Mouse (Mus musculus): ENCODE data around the gene Dscaml1.
A peak's percentile ranks its signal among the peaks of the same experiment; 100 is the strongest.
"Not testable (repeated sequence)": the region's sequence is repeated elsewhere in the genome, so short reads cannot be mapped to it uniquely, and the experiment has no call there.

Gene Dscaml1

DNA sequence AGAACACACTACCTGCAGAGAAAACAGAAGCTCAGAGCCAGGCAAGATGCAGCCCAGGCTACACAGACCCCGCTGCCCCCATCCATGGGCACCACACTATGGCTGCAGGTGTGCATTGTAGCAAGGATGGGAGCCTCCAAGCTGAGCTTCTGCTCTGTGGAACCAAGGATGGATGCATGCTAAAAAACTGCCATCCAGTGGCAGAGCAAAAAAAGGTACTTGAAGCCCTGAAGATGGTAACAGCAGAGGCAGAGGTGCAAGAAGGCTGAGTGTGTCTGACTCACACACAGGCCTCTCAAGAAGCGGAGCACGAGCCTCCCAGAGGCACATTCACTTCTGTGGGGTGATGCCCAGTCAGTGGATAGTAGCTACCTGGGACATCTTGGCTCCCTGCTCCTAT lies 276.8 kb downstream of the Dscaml1 start:
- DNase-seq, result no peak

DNA sequence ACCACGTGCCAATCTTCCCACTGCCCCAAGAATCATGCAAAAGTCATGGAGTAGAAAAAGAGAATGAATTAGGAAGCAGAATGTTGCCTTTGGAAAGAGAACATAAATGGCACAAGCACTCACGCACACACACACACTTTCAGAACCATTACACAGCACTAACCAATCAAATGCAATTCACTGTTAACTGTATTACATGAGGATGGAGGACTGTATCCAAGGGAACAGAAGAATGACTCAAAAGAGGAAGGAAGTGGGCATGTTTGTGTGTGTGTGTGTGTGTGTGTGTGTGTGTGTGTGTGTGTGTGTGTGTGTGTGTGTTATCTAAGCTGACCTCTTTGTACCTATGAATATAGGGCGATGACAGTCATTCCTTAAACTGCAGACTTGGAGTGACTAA lies 278.0 kb downstream of the Dscaml1 start:
- DNase-seq, result no peak

DNA sequence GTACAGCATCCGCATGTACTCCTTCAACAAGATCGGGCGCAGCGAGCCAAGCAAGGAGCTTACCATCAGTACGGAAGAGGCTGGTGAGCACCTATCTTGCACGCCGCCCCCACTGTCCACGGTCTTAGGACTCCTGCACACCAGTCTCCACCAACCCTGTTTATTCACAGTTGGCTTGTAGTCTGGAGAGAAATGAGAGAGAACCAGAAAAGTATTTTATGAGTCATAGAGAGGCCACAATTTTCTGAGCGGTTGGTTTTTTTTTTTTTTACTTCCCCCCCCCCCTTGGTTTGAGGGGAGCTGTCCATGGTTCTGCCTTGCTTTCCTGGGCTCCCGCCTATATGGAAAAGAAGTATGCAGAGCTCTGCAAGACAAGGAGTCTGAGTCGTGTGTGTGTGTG lies 283.9 kb downstream of the Dscaml1 start:
- no peak for DNase-seq

DNA sequence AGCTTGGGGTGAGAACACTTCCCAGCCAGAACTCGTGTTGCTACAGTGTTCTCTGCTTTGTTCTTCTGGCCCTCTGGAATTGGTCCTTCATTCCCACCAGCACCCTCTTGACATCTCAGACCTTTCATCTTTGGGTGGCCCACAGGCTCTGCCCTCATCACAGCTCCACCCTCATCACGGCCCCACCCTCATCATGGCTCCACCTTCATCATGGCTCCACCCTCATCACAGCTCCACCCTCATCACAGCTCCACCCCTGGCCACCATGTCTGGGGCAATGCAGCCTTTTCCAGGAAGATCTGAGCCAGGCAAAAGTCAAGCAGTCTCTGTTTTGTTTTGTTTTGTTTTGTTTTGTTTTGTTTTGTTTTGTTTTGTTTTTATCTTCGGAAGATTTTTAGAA lies 289.0 kb downstream of the Dscaml1 start:
- no peak for DNase-seq

DNA sequence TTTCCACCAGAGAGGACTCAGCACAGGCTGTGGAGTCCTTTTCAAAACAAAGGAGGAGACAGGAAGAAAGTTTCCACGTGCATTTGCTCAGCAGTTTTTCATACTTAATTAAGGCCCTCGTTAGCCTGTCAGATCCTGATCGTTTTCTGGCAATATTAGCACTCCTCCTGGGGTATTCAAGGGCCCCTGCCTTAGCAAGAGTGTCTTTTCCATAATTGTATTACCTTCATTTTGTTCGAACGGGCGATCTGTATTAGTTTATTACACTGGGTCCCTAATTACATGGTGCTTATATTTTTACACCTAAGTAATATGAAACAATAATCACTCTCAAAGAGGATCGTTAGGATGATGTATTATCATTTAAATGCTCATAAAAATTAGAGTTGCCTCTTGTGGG lies 293.6 kb downstream of the Dscaml1 start:
- DNase-seq, result no peak

DNA sequence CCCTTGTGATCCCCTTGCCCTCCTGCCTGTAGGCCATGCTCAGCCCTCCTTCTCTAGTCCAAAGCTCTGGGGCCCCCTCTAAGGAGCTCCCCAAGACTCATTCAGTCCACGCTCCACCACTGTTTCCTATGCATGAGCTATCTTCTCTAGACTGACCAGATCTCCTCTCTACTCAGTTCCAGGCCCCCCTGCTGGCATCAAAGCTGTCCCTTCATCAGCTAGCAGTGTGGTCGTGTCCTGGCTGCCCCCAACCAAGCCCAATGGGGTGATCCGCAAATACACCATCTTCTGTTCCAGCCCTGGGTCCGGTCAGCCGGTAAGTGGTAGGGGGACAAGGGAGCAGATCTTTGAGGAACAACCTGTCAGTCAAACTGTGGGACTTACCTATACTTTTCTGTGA lies 305.4 kb downstream of the Dscaml1 start:
- DNase-seq, result no peak

DNA sequence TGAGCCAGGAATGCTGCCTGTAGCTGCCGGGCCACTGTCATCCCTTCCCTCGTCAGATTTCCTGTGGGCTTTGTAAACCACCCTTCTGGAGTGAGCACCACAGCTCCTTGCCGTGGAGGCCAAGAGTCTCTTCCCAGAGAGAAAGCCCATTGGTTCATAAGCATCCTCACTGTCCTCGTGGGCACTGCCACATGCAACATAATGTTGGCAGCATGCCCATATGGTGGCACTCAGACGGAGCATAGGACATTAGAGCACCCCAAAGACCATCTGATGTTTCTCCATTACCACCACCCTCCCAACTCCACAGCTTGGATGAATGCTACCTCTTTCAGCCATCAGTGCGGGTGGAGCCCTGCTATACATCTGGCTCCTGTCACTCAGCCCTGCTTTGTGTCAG lies 306.8 kb downstream of the Dscaml1 start:
- no peak for DNase-seq

DNA sequence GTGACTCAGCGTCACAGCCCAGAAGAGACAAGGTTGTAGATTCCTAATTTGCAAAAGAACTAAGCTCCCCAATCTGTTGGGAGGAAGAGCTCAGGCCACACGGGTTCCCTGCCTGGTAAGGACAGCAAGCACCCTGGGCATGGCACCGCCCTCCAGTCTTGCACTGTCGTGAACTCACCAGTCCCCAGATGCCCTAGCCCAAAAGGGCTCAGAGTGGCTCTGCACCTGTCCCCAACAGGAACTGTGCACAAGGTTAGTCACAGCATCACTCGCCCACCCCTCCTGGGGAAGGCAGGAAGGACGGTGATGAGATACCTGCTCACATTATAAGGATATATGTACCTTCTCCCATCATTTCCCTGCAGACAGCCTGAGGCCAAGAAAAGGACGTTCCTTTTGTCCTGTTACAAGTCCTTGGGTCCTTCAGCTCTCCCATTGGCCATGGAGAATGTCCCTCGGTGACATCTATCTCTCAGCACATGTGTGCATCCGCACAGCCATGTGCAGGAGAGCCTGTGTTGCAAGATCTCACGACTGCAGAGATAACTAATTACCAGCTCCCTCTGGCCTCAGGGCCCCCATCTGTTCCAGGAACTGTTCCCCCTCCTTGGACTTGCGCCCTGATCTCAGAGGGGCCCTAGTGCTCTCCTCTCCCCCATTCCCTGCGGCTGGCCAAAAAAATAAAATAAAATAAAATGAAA lies 312.7 kb downstream of the Dscaml1 start:
- DNase-seq, result no peak

DNA sequence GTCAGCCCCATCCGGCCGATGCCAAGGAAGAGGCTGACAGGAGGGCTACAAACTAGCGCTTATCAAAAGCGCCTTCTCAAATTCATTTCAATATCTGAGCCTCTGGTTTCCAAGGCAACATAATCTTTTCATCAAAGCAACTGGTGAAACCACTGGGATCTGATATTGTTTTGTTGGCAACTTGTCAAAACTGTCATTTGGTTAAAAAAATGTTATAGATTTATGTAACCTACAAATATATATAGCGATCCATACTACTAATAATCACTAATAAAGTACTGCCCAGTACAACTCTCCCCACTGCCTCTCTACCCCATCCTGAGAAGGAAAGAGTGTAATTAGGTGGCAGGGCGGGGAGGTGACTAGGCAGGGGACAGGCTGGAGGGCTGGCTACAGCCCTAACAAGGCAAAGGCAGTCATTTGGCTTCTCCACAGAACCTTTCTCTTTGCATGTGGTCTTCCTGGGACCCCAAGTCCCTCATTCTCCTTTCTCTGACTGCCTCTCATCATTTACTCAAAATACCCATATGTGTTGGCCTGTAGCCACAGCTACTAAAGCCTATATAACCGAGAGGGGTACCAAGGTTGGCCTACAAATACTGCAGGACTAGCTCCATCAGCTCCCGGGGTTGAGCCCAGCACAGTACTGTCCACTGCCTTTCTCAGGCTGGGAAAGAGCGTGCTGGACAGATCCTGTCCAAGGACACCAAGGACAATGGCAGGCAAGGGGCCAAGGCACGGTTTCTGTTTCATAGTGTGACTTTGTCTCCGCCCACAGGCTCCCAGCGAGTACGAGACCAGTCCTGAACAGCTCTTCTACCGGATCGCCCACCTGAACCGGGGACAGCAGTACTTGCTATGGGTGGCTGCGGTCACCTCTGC lies 313.5 kb downstream of the Dscaml1 start:
- peak; percentile 94 for DNase-seq

DNA sequence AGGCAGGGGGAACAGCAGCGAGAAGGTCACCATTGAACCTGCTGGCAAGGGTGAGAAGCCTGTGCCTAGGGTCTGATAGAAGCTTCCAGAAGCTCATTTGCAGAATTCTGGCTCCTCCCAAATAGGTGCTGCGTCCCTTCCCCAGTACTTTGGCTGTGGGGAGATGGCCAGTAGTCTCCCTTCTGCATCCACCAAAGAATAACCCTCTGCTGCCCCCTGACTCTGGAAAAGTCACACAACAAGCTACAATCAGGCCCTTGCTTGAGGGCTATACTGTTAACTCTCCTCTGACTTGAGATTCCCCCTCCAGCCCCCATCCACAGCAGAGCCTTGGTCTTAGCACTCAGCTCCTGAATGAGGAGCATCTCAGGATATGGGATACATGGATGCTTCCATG lies 314.2 kb downstream of the Dscaml1 start:
- no peak for DNase-seq

DNA sequence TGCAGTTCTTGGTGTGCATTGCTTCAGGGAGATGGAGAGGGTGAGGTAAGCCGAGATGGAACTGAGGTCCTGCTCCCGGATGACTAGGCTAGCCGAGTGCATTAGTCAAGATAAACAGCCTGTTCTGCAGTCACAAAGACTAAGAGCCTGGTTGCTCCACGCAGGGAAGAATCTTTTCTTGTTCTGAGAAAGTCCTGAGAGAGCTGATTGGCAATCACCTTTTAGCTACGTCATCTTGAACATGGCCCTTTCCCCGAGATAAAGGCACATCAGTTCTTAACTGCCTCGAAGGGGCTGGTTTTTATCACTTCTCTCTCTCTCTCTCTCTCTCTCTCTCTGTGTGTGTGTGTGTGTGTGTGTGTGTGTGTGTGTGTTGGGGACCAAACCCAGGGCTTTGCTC lies 319.0 kb downstream of the Dscaml1 start:
- DNase-seq, result no peak

DNA sequence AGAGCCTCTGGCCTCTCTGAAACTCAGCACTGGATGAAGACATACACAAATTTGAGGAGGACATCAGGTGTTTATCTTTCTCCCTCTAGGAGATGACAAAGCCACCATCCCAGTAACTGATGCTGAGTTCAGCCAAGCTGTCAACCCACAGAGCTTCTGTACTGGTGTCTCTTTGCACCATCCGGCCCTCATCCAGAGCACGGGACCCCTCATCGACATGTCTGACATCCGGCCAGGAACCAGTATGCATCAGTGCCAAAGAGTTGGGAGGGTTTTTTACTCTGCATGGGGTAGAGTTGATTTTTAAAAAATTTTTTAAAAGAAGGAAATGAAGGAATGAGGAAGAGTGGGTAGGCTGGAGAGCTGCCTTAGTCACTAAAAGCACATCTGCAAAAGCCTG lies 323.5 kb downstream of the Dscaml1 start:
- no peak for DNase-seq

DNA sequence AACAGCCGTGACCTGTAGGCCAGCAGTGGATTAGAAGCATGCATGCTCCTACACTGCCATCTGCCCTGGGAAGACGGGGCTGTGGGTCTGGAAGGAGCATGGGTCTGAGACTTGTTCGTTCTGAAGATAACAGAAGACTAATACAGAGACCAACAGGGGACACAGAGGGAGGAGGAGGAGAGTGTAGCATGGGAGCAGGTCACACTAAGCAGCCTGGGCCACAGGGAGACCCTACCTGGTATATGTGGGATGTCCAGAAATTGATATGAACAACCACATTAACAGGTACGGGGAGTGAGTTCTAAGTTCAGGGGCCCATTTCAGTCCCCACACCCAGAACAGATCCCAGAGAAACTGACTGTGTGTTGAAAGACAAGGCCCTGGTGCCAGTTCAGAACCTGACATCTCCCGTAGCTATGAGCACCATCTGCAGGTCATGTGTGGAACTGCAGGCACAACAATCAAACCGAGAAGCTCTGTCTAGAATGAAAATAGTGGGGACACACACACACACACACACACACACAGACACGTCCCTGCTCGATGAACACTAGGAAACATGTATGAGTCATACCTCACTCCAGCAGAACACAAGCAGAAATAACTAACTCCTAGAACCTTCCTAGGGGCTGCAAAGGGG lies 328.1 kb downstream of the Dscaml1 start:
- DNase-seq, result no peak

DNA sequence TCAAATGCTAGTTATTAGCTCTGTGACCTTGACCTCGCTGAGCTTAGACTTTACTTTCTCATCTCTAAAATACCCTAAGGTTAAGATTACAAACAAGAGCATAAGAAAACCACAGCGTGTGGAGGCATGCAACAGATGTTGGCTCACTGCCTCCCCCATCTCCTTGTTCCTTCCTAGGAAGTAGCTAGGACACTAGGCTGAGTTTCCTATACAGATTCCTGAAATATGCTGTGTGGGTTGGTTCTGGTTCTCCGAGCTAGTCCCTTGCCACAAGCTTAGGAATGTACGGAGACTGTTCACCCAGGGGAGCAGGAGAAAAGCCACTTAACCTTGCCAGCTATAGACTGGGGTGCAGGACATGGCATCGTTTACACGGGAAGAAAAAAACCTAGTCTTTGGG lies 339.8 kb downstream of the Dscaml1 start:
- no peak for DNase-seq

DNA sequence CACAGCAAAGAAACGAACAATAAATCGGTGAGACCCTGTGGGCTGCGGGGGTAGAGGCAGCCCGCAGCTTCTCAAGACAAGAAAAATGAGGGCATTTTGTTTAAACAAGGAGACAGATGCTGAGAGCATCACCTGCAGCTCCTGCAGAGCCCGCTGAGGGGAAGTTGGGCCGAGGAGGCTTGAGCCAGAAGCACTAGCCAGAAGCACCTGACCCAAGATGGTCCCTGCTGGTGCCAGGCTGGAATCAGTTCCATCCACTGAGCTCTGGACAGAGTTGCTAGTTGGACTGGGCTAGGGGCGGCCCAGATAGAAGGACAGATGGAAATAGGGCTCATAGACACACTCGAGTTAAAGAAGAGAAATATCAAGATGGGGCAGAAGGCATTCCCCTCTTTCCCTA lies 340.7 kb downstream of the Dscaml1 start:
- no peak for DNase-seq

DNA sequence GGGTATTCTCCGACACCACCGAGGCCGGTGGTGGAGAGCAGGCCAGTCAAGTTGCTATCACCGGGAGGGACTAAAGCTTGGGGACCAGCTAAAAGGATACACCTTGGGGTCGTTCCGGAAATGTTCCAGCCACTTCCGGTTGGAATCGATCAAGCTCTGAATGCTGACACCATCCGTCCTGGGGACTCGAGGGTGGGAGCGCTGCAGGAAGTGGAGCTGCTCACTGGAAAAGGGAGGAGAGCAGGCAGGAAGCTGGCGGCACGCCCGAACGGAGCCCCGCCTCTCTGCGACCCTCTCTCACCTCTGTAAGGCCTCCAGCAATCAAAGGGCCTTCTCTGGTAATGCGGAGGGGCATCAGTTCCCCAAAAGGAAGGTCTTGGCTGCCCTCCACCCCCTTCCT lies 342.0 kb downstream of the Dscaml1 start:
- no peak for DNase-seq

DNA sequence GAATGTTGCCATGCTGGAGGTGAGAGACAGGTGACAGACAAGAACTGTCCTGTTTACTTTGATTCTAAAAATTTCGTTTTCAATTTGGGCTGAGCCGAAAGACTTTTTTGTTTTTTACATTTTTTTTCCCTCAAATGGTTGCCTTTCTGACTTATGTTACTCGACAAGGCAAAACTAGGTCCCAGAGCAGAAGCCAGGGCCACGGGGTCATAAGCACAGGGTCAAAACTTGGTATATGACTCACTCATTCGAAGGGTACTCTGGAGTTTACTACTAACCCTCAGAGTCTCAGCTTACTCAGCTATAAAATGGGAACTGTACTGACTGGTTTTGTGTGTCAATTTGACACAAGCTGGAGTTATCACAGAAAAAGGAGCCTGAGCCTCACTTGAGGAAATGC lies 343.2 kb downstream of the Dscaml1 start:
- no peak for DNase-seq

DNA sequence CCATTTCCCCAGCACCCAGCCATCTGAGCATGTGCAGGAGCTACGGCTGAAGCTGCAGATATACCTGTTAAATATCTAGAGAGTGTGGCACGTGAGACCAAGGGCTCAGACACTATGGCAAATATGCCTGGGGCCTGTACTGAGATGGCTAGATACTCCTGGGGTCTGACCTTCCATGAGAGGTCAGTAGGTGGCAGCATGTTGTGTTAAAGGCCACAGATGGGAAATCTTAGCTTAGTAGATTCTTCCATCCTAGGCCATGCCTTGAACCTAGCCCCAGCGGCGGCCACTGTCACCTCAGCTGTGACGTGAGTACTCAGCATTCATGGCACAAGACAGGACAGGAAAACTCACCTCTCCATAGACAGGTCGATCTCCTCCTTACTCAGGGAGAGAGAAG lies 347.7 kb downstream of the Dscaml1 start:
- no peak for DNase-seq

DNA sequence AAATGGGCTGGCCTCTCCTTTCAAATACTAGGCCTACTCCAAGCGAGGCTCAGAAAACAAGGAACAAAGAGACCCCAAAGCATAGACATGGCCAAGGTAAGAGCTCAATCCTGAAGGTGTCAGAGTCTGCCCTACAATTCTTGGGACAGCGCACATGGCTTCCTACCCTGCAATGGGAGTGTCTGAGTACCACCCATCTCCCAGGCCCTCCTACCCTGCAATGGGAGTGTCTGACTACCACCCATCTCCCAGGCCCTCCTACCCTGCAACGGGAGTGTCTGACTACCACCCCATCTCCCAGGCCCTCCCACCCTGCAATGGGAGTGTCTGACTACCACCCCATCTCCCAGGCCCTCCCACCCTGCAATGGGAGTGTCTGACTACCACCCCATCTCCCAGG lies 349.7 kb downstream of the Dscaml1 start:
- not testable (repeated sequence) for DNase-seq

DNA sequence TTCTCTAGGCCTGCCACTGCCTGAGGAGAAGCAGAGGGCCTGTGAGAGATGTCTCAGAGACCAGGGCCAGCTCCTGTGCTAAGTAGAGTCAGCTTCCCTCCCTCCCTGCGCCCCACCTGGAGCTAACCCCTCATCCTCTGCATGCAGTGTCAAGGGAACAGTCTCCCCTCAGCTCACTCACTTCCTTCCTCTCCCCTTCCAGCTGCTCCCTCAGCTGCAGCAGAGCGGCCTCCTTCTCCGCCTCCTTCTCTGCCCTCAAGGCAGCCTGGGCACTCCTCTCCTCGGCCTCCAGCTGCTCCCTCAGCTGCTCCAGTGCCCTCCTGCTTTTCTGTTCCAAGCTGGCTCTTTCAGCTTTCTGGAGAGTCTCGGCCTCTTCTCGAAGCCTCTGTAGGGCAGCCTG lies 352.8 kb downstream of the Dscaml1 start:
- DNase-seq, result no peak

DNA sequence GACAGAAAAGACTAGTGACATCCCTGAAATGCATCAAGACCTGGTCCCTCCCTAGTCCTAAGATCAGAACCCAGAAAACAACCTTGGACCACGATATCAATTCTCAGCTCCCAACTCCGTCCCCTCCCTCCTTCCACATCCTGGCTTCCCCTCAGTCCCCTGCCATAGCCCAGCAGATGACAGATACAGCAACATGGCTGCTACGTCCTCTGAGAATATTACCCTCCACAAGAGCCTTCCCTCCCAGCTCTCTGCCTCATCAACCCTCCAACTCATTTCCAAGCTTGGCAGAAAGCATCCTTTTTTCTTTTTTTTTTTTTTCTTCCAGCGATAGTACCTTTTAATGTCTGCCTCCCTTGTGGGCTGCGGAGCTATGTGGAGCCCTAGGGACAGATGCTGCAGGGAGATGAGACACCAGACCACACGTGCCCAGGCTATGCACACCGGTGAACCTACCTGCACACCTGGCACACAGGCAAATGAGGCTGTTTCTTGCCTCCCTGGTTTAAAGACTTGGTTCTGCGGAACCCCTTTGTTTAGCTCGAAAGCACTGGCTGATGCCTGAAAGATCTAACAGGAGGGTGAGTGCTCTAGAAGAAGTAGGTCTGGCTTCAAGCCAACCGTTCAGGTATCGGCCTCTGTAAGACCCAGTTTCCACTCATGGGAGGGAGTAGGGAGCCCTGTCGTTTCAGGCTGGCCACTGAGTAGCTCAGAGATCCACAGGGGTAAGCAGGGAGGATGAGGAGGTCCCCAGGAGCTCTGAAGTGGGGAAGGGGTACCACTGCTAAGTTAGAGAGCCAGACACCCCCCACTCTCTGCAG lies 357.0 kb downstream of the Dscaml1 start:
- no peak for DNase-seq

DNA sequence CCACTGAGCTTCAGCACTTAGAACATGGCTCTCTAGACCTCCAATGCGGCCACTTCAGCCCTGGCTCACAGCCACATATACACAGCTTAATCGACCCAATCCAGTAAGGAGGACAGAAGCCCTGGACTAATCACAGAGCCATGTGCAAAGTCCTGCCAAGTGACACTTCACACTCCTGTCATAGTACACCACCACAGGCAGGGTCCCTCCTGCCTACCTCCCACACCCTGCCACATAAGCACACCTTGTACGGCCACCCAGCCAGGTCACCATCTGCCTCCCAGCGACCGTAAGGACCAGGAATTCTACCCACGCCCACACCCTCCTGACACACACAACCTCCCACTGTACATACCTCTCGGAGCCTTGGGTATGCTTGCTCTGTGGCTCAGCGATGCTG lies 360.6 kb downstream of the Dscaml1 start:
- no peak for DNase-seq

DNA sequence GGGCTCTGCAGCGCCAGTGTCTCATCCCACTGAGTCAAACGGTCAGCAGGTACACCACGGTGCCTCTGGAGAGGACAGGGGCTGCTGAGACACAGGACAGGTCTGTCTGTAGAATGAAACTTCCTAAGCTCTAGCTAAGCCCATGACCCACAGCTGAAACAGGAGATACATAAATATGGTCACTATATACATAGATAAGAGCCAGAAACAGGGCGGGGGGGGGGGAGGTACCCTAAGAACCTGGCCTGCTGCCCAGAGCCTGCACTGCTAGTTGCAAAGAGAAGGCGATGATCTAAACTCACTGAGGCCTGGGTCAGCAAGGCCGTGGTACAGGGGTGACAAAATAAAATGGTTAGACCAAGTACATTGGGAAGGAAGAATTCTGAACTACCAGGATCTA lies 361.1 kb downstream of the Dscaml1 start:
- DNase-seq, result no peak
